Mouse (Mus musculus) thymus, adult 18-20 months (tissue): ENCODE results near the gene Psmd14.

Experiments
- DNase-seq, 2 experiments: peaks; one replicate each; pipeline ENCODE4 v3.0.0; 2022; ENCODE audit warnings: mixed read lengths in 2 of 2

The Psmd14 gene

GRCm38 (mm10) chr2:61813521-61813920 is 102.0 kb downstream of the Psmd14 start:
- no peak for DNase-seq

GRCm38 (mm10) chr2:61814548-61815473 is 103.3 kb downstream of the Psmd14 start:
- no peak for DNase-seq

- no peak for DNase-seq
These were observed 104.3 kb downstream of the Psmd14 start for GRCm38 (mm10) chr2:61815583-61816313.

- DNase-seq, result no peak
These were observed 106.7 kb downstream of the Psmd14 start for GRCm38 (mm10) chr2:61818197-61818596.

- no peak for DNase-seq
These were observed 108.7 kb downstream of the Psmd14 start for GRCm38 (mm10) chr2:61820203-61820602.

GRCm38 (mm10) chr2:61823426-61824140 is 112.1 kb downstream of the Psmd14 start:
- no peak for DNase-seq

GRCm38 (mm10) chr2:61837243-61837806 is 125.8 kb downstream of the Psmd14 start:
- DNase-seq, result no peak
